Mouse (Mus musculus) left cerebral cortex, adult 11 months (tissue): ENCODE results near the gene Cdip1.
"Not testable (repeated sequence)": the region's sequence is repeated elsewhere in the genome, so short reads cannot be mapped to it uniquely, and the experiment has no call there.

Experiments used
- DNase-seq: peaks from one replicate; pipeline ENCODE4 v3.0.0; 2022; ENCODE audit warnings: low spot score

The Cdip1 gene

DNA sequence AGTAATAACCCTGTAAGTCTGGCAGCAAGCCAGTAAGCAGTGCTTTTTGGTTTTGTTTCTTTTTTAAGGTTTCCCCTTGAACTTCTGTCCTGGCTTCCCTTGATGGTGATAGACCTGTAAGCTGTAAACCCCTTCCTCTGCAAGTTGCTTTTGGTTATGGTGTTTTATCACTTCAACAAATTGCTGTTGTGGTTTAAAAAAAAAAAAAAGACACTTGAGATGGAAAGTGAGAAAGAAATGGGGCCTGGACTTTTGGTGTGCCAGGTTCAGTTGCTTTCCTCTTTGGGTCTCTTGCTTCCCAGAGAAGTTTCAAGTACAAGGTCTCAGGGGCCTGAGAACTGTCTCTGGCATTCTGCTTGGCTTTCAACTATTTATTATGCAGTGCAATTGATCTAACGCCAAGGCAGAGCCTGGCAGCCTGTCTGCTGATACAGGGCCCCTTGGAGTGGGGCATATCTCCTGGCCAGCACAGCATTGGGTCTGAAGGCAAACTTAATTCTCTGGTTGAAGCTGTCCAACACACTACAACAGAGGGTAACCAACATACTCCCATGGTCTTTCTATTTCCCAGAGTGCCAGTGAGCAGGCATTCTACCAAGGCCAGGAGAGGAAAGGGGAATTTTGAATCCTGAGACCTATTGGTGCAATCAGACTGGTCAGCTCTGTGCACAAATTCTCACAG lies 16.7 kb downstream of the Cdip1 start:
- no peak for DNase-seq

DNA sequence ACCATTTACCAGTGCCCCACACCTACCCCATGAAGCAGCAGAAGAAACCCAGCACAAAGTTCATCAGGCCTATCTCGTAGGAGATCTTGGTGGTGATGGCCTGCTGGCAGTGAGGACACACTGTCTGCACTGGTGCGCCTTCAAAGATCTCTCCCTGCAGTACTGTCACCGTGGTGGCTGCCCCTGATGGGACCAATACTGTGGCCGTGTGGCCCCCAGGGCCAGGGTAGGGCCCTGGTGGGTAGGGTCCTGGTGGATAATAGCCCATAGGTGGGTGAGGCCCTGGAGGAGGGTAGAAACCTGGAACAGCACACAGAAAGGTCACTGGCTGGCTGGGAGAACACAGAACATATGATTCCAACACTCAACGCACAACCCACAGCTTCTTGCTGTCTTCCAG lies 21.4 kb downstream of the Cdip1 start:
- DNase-seq, result no peak

DNA sequence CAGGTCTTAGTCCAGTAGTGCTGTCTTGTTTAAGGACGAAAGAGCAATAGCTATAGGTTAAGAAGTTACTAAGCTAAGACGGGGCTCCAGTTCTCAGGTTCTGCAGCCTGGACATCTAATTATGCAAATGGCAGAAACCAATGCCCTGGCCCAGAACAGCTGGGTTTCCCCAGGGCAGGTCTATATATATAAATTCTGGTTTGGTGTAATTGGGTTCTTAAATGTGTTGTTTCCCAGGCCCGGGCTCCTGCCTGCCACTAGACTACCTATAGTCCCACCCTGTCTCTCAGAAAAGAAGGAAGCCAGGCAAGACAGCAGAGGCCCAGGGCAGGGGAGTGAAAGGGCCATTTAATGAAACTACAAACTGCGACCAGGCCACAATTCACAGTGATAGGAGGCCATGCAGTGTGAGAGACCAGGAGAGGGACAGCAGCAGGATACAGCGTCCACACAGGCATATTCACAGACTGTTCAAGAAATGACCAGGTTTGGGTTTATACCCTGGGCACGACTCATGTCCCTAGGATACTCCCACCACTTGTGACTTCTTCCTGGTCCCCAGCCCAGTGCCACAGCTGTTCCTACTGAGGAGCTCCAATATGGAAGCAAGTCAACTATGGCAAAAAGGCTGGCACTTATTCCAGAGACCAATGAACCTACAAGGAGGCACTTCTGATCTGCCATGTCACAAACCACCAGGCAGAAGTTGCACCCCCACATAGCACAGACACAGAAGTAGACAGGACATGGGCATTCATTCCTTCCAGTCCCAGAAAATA lies 22.9 kb downstream of the Cdip1 start:
- no peak for DNase-seq

DNA sequence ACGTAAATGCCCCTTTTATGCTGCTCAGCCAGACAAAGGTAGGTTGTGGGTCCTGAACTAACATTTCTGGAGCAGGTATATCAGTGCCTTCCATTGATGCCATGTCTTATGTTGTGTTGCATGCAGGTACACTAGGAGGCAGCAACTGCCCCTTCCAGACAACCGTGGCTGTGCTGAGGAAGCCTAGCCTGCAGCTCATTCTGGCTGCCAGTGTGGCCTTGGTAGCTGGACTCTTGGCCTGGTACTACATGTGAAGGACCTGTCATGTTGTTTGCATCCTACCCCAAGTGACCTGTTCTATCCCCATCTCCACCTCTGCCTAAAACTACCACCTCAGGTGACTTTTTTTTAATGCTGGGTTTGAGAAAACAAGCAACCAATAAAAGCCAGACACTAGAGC lies 24.2 kb downstream of the Cdip1 start:
- DNase-seq, result no peak

DNA sequence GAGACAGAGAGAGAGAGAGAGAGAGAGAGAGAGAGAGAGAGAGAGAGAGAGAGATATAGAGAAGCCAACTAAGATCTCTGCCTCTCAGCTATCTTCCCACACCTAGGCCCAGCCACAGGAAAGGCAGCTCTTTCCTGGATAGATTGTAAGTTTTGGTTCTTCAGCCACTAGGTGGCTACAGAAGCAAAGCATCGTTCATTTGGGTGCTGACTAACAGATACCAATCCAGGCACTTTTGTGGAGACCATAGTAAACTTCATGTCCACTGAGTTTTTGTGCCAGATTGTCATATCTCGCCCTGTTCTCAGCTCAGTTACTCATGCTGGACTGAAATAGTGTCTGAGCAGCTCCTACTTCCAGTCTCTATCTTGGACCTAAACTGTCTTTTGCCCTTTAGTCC lies 26.8 kb downstream of the Cdip1 start:
- DNase-seq, result peak; percentile 41

DNA sequence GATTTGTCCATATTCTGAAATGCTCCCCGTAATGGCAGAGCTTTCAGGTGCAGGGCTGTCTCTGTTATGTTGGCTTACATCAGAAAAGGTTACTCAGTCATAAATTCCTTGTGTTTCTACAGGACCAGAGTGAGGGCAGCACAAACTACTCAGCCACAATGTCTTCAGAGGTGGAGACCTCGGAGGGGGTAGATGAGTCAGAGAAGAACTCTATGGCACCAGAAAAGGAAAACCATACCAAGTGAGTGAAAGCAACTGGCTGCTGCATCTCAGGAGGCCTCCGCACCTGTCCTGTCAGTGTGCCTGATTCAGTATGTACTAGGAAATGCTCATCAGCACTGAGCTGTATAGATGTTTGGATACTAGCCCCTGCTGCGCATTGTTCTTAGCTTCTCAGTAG lies 27.7 kb downstream of the Cdip1 start:
- DNase-seq, result no peak

DNA sequence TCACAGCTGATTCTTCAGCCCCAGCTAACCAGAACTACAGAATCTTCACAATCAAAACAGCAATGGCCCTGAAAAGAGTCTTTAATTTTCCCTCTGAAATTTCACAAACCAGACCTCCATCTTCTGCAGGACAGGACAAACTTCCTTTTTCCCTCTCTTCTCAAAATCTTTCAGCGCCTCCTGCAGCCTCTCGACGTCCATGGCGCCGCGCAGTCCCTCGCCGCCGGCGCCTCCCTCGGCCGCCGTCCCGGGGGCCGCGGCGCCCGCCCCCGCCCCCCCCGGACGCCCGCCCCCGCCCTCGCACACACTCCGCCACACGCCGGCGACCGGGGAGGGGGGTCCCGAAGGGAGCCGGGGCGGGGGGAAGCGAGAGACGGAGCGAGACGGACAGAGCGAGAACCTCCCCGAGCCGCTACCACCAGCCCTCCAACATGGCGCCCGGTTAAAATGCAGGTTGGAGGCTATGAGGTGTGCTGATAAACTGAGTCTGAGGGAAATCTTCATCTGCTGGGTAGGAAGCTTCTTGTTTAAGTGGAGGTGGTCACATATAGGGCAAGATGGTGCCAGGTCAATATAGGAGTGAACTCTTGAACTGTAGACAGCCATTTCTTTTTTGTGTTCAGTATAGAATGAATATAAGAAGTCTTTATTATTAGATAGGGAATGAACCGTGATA lies 33.3 kb downstream of the Cdip1 start:
- not testable (repeated sequence) for DNase-seq

DNA sequence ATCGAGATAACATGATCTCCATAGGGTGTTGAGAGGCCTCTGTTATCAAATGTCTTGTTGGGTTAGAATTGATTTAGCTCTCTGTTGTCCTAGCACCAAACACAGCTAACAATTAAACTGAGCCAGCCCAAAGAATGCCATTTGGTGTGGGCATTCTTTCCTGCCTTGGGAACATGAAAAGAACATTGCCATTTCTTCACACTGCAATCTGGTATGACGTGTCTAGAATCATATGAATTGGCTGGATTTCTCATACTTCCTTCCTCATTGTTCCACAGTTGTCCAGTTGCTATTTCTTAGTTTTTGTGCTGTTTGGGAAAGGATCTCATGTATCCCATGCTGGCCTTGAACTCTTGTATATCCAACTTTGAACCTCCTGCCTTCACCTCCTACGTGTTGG lies 36.0 kb downstream of the Cdip1 start:
- DNase-seq, result no peak

DNA sequence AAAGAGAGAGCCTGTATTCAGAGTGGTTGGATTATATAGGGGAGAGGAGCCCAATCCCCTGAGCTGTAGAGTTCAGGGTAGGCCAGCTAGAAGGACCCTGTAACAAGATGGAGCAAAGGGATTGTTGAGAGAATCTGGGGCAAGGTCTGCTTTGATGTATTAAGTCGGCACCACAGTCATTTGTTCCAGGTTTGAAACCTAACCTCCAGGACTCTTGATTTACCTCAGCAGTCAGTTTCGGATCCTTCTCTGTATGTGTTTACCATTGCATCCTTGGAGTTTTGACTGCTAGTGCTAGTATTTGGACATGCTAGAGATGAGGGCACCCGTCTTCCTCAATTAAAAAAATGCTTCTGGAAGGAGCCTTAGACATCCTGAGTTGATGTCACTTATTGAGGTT lies 37.9 kb downstream of the Cdip1 start:
- DNase-seq, result no peak

DNA sequence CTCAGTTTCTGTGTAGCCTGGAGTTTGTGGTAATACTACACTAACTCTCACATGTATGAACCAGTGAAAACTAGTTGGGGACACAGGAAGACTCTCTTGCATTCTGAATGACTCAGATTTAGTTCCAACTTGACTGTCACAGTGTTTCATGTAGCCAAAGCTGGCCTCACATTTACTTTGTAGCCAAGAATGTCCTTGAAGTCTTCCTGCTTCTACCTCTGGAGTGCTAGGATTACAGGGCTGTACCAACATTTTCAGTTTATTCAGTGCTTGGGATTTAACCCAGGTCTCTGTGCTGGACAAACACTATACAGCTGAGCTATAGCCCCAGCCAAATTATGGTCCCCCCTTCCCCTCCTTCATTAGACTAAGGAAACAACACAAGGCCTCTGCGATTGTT lies 47.9 kb downstream of the Cdip1 start:
- no peak for DNase-seq

DNA sequence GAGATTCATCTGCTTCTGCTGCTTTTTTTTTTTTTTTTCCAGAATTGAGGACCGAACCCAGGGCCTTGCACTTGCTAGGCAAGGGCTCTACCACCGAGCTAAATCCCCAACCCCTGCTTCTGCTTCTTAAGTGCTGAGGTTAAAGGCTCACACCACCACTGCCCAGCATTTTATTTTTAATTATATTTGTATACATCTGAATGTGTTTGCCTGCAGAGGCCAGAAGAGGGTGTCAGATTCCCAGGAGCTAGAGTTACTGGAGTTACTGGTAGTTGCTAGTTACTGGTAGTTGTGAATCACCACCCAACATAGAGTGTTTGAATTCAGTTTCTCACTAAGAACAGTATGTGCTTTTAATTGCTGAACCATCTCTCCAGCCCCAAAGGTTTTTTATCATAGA lies 50.1 kb downstream of the Cdip1 start:
- DNase-seq, result no peak

DNA sequence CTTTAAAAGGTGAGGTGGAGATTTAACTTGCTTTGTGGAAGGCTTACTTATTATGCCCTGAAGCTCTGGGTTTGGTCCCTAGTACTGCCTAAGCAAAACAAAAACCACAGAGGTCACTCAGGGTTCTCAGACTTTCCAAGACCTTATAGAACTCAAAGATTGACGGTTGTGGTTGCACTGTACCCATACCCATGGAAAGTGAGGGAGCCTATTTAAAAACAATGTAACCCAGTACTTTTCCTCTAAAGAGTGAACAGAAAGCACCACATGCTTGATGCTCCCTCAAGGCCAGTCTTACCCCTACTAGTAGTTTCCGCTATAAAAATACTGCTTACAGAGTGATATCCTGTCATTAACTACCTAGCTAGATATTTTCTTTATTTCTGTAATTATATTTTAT lies 53.8 kb downstream of the Cdip1 start:
- no peak for DNase-seq

DNA sequence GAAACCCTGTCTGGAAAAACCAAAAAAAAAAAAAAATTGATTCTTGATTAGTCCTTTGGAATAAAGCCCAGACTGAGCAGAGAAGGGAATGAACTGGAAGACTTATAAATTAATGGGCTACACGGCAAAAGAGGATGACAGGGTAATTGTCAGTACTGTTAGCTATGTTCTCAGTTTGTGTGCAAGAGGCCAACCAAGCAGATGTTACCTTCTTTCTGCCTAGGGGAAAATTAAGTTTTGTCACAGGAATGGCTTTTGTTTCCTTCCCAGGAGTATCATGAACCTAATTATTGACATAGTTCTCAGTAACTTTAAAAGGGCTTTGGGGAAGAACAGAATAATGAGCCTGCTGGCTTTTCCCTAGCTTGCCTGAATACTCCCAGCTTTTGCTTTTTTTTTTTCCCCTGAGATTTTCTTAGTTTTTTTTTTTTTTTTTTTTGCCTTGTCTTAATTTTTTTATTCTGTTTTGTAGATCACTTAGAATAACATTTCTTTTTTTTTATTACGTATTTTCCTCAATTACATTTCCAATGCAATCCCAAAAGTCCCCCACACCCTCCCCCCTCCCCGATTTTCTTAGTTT lies 59.2 kb downstream of the Cdip1 start:
- no peak for DNase-seq

DNA sequence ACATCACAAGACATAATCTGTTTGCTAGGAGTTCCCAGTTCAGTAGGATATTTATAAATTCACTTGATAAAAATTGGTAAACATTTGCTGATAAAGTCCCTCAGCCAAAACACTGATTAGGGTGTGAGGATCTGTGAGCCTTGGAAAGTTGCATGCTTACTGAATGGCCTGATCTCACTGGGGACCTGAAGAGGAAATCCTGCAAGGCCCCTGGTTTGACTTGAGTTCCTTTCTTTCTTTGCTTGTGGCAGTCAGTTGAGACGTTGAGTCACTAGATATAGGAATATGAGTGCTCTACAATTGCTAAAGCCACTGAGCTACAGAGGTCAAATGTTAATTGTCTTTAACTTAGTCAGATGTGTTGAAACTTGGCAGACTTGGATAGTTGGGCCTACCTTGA lies 62.1 kb downstream of the Cdip1 start:
- DNase-seq, result no peak

DNA sequence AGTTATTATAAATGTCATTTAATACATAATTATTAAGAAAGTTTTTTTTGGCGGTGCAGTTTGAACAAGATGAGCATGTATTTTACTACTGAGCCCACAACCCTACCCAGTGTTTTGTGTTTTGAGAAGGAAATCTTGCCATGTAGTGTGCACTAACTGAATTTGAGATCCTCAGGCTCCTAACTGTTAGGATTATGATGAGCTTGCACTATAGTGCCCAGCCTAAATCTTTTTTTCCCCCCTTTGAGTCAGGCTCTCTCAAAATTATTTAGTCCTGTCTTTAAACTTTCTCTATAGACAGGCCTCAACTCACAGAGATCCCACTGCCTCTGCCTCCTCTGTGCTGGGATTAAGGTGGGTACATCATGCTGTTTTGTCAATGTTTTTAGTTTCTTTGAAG lies 62.6 kb downstream of the Cdip1 start:
- DNase-seq, result no peak

DNA sequence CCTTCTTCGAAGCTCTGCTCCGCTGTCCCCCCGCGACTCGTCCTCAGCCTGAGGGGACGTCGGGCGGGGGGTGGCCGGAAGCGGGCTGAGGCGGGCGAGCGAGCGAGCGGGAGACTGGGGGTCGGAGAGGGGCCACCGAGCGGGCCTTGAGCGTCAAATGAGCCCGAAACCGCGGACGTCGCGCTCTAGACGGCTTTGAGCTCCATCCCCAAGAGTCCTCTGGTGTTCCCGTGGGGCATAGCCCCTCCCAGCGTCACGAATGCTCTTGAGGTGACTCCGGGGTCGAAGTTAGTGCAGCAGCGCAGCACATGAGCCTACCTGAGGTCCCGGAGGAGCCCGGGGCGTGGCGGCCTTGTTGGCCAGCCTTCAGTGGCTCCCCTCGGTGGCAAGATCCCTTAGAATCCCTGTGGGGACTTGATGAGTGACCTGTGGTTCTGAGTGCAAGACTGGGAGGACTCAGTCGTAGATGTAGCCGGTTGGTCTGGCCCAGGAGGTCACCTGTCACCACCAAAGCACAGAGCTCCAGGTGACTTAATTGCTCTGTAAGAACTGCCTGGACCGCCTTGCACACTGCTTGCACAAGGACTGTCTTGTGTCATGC lies 63.5 kb downstream of the Cdip1 start:
- DNase-seq, result no peak

DNA sequence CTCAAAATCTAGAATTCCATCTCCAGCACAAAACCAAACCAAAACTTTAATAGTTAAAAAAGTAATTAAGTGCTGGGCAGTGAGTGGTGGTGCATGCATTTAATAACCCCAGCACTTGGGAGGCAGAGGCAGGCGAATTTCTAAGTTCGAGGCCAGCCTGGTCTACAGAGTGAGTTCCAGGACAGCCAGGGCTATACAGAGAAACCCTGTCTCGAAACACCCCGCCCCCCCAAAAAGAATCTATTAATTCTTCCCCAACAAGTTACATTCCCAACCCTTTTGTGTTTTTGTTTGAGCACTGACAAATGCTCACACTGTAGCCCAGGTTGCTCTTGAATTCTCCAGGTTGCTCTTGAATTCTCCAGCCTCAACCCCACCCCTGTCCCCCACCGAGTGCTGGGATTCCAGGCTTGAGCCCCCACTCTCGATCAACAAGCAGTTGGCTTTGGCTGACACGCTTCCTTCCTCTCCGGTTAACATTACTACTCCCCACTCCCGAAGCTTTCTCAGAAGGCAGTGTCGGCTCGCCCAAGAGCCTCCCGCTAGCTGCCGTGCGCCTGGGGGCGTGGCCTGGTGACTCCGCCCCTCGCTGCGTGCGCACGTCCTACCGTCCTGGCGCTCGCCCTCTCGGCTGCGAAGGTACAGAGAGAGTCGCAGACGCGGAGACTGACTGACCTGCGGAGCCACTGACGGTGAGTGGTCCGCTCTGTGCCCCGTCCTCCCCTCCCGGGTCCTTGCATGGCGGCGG lies 64.1 kb downstream of the Cdip1 start, which contains the start of gene Hmox2:
Gene Hmox2, plus strand, starts transcription at position 582 of the 748 bp plus-strand sequence.
- peak; percentile 82 for DNase-seq

DNA sequence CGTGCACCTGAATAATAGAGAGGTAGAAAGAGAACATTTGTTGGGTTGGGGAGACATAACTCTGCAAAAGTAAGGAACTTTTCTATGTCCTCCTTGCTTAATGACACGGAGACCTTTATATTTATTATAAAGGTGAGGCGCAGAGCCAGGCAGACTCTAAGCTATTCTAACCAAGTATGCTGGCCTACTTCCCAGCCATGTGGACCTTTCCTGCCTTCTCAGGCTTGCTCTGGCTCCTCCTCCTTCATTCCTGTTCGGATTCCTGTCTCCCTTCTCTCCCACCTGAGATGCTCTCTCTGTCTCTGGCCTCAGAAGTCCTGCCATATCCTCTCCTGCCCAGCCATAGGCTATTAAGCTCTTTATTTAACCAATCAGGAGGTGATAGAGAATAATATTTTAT lies 64.8 kb downstream of the Cdip1 start:
- no peak for DNase-seq

DNA sequence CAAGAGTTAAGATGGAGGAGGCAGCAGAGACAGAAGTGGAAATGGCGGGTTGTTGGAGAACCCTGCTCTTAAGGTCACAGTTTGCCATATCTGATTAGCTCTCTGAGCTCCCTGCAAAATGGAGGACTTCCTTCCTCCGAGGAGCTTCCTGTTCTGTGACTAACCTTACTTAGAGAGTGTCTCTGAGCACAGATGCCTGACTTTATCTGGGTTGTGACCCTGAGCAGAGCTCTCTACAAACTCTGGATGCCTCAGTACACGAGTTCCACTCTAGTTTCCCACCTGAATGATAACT lies 67.2 kb downstream of the Cdip1 start:
- DNase-seq, result no peak

DNA sequence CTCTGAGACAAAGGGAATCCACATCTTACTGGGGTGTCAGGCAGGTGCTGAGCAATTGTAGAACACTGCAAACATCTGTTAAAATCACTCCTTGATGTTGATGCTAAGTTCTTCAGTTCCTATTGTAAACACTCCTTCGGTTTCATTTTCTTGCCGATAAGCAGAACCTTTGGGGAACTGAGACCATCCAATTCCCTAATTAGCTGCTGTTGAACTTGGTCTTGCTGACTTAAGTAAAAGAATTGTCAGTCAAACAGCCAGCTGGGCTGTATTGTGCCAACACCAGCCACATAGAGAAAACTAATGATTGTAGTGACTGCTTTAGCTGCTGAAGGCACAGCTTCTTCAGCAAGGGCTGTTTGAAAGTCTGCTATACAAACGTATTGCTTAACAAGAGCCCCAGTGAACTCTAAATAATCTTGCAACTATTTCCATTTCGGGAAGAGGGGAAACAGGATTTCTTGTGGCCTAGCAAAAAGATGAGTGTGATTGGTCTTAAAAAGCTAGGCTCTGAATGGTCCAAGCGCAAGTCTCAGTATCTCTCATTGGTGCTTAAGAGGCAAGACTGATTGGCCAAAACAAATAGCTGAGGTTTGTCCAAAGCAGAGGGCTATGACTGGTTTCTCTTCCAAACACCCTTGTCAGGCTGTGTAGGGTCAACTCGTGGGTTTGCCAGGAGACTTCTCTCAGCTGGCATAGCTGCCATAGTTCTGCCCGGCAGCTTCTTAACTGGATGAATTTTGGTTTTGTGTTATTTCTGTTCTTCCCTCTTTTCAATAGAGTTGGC lies 67.8 kb downstream of the Cdip1 start:
- DNase-seq, result no peak
